Mouse (Mus musculus): ENCODE data around the gene Mrpl53. TPM values are rescaled to one million over a fixed set of nuclear protein-coding genes. Genes with fewer than 3 reads are reported as not detected.

Mrpl53 gene
- polyA plus RNA-seq, 1 experiment: 83.6 TPM

DNA sequence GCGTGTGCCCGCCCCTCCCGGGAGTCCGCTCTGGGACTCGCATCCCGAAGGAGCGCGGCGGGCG lies 38.8 kb upstream of the Mrpl53 start, which contains the start of gene Tlx2:
Tlx2 (minus strand) TSS at position 47 of the 64 bp plus-strand sequence.
- H3K4me3 ChIP-seq (ENCODE audit: control insufficient read depth, insufficient read depth, low read length): no peak within 1 kb of the TSS
- no peak for DNase-seq
- WGBS: 4% methylated on average over 10 of the region's 10 CpGs
- H3K36me3 ChIP-seq (ENCODE audit: control insufficient read depth, insufficient read depth, low read length): no peaks in the 10 kb centered on the region
- peaks cover 30% of the 10 kb centered on the region for H3K4me1 ChIP-seq (replicated peaks; ENCODE audit: control insufficient read depth, insufficient read depth, low read length)
- TF ChIP-seq POLR2A (IDR thresholded peaks at IDR 0.05; ENCODE audit: control insufficient read depth, extremely low read depth, insufficient read depth, low read length, poor library complexity) (no peak), CTCF (IDR thresholded peaks at IDR 0.05; ENCODE audit: borderline replicate concordance, control insufficient read depth, extremely low read depth, insufficient read depth, low read length, poor library complexity) (no peak)
- peaks cover 45% of the 10 kb centered on the region for H3K27me3 ChIP-seq (ENCODE audit: control insufficient read depth, insufficient read depth, low read length)
- no peak within 1 kb of the TSS for H3K27ac ChIP-seq (ENCODE audit: control insufficient read depth, insufficient read depth, low read length)

DNA sequence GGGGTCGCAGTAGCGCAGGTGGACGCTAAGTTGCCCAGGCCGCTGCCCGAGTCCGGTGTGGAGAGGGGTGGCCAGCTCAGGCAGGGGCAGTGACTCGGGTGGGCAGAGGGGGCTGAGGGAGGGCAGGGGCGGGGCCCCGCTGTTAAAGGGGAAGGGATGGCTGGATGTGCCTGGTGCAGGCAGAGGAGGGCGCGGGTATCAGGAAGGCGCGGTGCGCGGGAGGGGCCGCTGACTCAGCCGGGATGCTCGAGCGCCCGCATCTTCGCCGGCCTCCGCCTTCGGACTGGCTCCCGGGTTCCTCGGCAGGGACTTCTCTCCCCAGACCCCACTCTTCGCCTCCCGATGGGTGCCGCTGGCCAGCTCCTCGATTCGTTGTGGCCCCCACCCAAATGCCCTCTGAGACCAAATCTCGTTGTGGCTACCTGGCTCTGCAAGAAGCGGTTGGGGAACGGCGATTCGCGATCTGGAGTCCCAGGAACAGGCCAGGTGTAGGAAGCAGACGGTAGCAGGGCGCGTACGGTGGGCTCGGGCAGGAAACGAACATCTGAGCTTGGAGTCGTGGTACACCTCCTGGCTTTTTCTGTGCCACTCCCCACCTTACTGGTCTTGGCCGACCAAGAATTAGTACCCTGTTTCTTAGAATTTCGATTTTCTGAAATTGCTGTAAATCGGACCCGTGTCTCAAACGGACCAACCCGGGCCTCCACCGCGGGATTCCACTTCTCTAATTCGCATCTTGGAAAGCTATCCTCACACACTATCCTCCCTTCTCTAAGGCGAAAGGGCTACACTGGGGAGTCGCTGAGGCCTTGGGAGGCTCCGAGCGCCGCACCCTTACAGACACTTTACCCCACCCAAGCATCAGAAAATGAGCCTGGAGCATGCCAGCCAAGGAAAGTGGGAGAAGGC lies 38.3 kb upstream of the Mrpl53 start:
- H3K36me3 ChIP-seq (ENCODE audit: control insufficient read depth, insufficient read depth, low read length): no peaks in the 10 kb centered on the region
- peaks cover 45% of the 10 kb centered on the region for H3K27me3 ChIP-seq (ENCODE audit: control insufficient read depth, insufficient read depth, low read length)
- no peak for DNase-seq
- no peak overlapping the region for H3K4me3 ChIP-seq (ENCODE audit: control insufficient read depth, insufficient read depth, low read length)
- TF ChIP-seq CTCF (IDR thresholded peaks at IDR 0.05; ENCODE audit: borderline replicate concordance, control insufficient read depth, extremely low read depth, insufficient read depth, low read length, poor library complexity) (no peak), POLR2A (IDR thresholded peaks at IDR 0.05; ENCODE audit: control insufficient read depth, extremely low read depth, insufficient read depth, low read length, poor library complexity) (no peak)
- no peak overlapping the region for H3K27ac ChIP-seq (ENCODE audit: control insufficient read depth, insufficient read depth, low read length)
- peaks cover 30% of the 10 kb centered on the region for H3K4me1 ChIP-seq (replicated peaks; ENCODE audit: control insufficient read depth, insufficient read depth, low read length)
- WGBS: 4% methylated on average over 55 of the region's 58 CpGs

DNA sequence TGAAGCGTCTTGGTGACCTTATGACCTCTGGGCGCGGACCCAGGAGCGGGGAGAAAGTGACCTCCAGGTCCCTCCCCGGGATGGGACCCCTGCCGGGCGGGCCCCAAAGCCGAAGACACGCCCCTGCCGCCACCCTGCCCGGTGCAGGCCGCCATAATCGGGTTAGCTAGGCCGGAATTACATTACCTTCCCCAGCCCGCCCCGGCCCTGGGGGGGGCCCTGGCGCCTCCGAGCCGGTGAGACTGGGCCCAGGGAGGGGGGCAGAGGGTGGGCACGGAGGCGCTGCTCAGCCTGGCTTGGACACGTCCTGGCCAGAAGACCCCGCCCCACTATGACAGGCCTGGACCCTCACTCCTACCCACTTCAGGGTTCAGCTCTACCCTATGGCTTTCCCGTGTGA lies 37.6 kb upstream of the Mrpl53 start:
- Histone ChIP-seq H3K4me1 (replicated peaks; ENCODE audit: control insufficient read depth, insufficient read depth, low read length) (peaks cover 25% of the 10 kb centered on the region), H3K27ac (ENCODE audit: control insufficient read depth, insufficient read depth, low read length) (no peak overlapping the region), H3K27me3 (ENCODE audit: control insufficient read depth, insufficient read depth, low read length) (peaks cover 45% of the 10 kb centered on the region), H3K4me3 (ENCODE audit: control insufficient read depth, insufficient read depth, low read length) (no peak overlapping the region), H3K36me3 (ENCODE audit: control insufficient read depth, insufficient read depth, low read length) (no peaks in the 10 kb centered on the region)
- DNase-seq: no peak
- WGBS: 7% methylated on average over 24 of the region's 24 CpGs
- no peak for TF ChIP-seq POLR2A (IDR thresholded peaks at IDR 0.05; ENCODE audit: control insufficient read depth, extremely low read depth, insufficient read depth, low read length, poor library complexity)
- TF ChIP-seq CTCF (IDR thresholded peaks at IDR 0.05; ENCODE audit: borderline replicate concordance, control insufficient read depth, extremely low read depth, insufficient read depth, low read length, poor library complexity): no peak

DNA sequence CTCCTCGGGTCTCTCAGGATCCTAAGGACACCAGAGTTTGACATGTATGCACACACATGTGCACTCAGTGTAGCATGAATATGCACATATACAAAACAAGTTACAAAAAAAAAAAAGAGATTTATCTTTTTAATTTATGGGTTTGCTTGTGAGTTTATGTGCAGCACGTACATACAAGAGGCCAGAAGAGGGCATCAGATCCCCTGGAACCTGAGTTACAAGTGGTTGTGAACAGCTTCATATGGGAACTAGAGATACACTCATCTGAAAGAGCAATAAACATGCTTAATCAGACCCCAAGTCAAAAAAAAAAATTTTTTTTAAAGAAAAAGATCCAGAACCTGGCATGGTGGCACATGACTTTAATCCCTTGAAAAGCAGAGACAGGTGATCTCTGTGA lies 33.9 kb upstream of the Mrpl53 start:
- WGBS: 15% methylated on average over 2 of the region's 2 CpGs
- Histone ChIP-seq H3K27me3 (ENCODE audit: control insufficient read depth, insufficient read depth, low read length) (peaks cover 24% of the 10 kb centered on the region), H3K4me1 (replicated peaks; ENCODE audit: control insufficient read depth, insufficient read depth, low read length) (peaks cover 23% of the 10 kb centered on the region), H3K36me3 (ENCODE audit: control insufficient read depth, insufficient read depth, low read length) (no peaks in the 10 kb centered on the region), H3K4me3 (ENCODE audit: control insufficient read depth, insufficient read depth, low read length) (no peak overlapping the region), H3K27ac (ENCODE audit: control insufficient read depth, insufficient read depth, low read length) (no peak overlapping the region)
- no peak for DNase-seq
- TF ChIP-seq POLR2A (IDR thresholded peaks at IDR 0.05; ENCODE audit: control insufficient read depth, extremely low read depth, insufficient read depth, low read length, poor library complexity) (no peak), CTCF (IDR thresholded peaks at IDR 0.05; ENCODE audit: borderline replicate concordance, control insufficient read depth, extremely low read depth, insufficient read depth, low read length, poor library complexity) (no peak)

DNA sequence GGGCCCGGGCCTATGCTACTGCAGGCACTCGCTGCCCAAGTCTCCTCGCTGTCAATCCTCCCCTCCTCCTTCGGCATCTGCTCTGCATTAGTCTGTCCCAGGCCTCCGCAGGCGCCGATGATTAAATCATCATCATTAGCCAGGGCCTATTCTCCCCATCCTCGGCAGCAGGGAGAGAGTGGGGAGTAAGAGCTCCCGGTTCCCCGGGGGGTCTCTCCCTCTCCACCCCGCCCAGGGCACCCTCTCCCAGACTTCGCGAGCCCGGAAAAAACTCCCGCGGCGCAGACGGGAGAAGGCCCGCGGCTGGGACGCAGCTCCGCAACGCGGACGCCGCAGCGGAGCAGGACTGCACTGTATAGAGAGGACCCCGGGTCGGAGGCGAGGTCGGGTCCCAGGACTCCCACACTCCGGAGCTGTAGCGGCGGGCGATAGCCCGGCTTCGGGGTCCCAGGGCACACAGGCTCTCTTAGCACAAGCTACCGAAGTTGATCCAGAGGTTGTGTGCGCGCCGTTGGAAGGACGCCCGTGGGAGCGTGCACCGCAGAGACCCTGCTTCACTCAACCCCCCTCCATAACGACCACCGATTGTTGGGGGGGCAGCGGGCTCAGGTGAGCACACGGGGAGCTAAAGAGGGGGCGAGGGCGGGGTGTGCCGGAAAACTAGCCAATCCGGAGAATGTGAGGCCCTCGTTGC lies 31.1 kb upstream of the Mrpl53 start, which contains the start of gene Pcgf1:
Pcgf1 (plus strand) TSS at position 240 of the 694 bp plus-strand sequence.
- no peaks in the 10 kb centered on the region for H3K36me3 ChIP-seq (ENCODE audit: control insufficient read depth, insufficient read depth, low read length)
- no peak for DNase-seq
- WGBS: 1% methylated on average over 54 of the region's 54 CpGs

DNA sequence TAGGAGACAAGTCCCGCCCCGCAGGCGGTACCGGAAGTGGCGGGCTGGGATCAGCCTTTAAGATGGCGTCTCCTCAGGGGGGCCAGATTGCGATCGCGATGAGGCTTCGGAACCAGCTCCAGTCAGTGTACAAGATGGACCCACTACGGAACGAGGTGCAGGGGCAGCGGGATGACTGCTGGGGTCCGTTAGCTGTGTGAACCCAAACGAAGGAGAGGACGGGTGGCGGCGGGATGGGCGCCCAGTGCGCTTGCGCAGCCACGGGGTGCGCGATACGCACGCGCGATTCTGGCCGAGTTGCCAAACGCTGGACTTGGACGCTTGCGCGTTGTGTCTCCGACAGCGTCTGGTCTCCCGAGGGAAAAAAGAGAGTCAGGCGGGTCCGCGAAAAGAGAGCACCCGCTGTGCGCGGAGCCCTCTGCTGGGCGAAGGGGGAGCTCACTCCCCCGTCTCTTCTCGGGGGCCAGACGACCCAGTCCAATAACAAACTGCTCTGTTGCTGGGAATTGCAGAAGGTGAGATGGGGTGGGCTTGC lies 30.4 kb upstream of the Mrpl53 start:
- H3K4me3 ChIP-seq (ENCODE audit: control insufficient read depth, insufficient read depth, low read length): peak overlapping the region; percentile 54
- DNase-seq: peak; percentile 99
- under 1% methylated on average over 46 of the region's 46 CpGs for WGBS

More for the DNA sequence above, 31.1 kb upstream of the Mrpl53 start, which contains the start of gene Pcgf1:
- Histone ChIP-seq H3K4me1 (replicated peaks; ENCODE audit: control insufficient read depth, insufficient read depth, low read length) (peaks cover 11% of the 10 kb centered on the region), H3K27ac (ENCODE audit: control insufficient read depth, insufficient read depth, low read length) (0 out of 2 replicates have a peak within 1 kb of the TSS, but pooled peaks have one; percentile 2), H3K4me3 (ENCODE audit: control insufficient read depth, insufficient read depth, low read length) (peak within 1 kb of the TSS; percentile 54), H3K27me3 (ENCODE audit: control insufficient read depth, insufficient read depth, low read length) (no peaks in the 10 kb centered on the region; the same call in 1 of the 2 replicates)
- TF ChIP-seq POLR2A (IDR thresholded peaks at IDR 0.05; ENCODE audit: control insufficient read depth, extremely low read depth, insufficient read depth, low read length, poor library complexity) (no peak), CTCF (IDR thresholded peaks at IDR 0.05; ENCODE audit: borderline replicate concordance, control insufficient read depth, extremely low read depth, insufficient read depth, low read length, poor library complexity) (no peak)

More for the DNA sequence above, 30.4 kb upstream of the Mrpl53 start:
- H3K27ac ChIP-seq (ENCODE audit: control insufficient read depth, insufficient read depth, low read length): 0 out of 2 replicates have a peak overlapping the region, but pooled peaks have one; percentile 2
- no peaks in the 10 kb centered on the region for H3K36me3 ChIP-seq (ENCODE audit: control insufficient read depth, insufficient read depth, low read length)
- H3K4me1 ChIP-seq (replicated peaks; ENCODE audit: control insufficient read depth, insufficient read depth, low read length): peaks cover 11% of the 10 kb centered on the region
- TF ChIP-seq CTCF (IDR thresholded peaks at IDR 0.05; ENCODE audit: borderline replicate concordance, control insufficient read depth, extremely low read depth, insufficient read depth, low read length, poor library complexity) (peak; percentile 73), POLR2A (IDR thresholded peaks at IDR 0.05; ENCODE audit: control insufficient read depth, extremely low read depth, insufficient read depth, low read length, poor library complexity) (peak; percentile 43)
- no peaks in the 10 kb centered on the region; the same call in 1 of the 2 replicates for H3K27me3 ChIP-seq (ENCODE audit: control insufficient read depth, insufficient read depth, low read length)

Measured in thymus, adult 2 months (tissue).